Mouse (Mus musculus) liver, postnatal 0 days (tissue): ENCODE results near the gene Cckar.

ENCODE experiments used
- CTCF ChIP-seq: sonication (generic); IDR thresholded peaks from 2 replicates; pipeline ENCODE4 v1.5.1; 2016; ENCODE audit warnings: antibody characterized with exemption, low read depth
- EP300 ChIP-seq: IDR thresholded peaks from 2 replicates; pipeline ENCODE4 v1.6.1; 2016; ENCODE audit warnings: antibody characterized with exemption, low read depth, mild to moderate bottlenecking

DNA sequence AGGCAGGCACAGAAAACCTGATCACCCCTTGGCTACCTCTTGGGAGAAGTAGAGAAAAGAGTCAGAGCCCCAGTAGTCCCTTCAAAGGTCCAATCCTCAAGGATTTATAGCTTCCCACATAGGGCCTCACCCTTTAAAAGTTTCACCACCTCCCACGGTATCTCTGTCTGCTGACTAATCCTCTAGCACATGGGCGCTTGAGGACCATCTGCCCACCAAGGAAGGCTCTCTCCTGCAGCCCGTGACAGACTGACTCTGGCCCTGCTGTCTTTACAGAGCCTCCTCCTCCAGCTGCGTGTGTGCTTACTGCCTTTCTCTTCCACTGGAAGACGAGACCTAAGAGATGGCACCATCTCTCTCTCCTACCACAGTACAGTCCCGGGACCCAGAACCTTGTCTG is 27.9 kb downstream of the Cckar start:
- TF ChIP-seq CTCF (no peak), EP300 (no peak)
